Mouse (Mus musculus): ENCODE measurements around the gene Vwa3a. TPM values are rescaled to one million over a fixed set of nuclear protein-coding genes. Genes with fewer than 3 reads are reported as not detected.

The Vwa3a gene
- polyA plus RNA-seq, 1 experiment from 2014 or later = 0.12 TPM

DNA sequence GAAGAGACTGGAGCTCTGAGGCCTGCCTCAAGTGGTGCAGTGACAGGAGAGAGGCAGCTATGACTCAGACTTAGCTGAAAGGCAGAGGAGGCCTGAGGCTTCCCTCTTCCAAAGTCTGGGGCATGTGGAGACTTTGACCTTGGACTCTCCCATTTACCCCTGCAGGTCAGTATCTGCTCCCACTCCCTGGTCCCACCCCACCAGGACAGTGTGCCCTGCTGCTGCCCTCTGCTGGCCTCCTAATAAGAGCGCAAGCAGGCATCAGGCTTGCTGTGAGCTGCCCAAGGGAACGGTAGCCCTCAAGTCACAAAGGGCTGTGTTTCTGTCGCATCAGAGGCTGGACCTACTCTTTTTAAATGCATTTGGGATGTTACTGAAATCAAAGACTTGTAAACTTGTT is 87.3 kb downstream of the Vwa3a start:
- Histone ChIP-seq H3K36me3 (no peaks in the 10 kb centered on the region), H3K27me3 (ENCODE audit: low read depth, poor library complexity, severe bottlenecking) (peaks cover 37% of the 10 kb centered on the region), H3K27ac (replicated peaks) (no peak overlapping the region), H3K4me1 (peaks cover 12% of the 10 kb centered on the region), H3K9me3 (replicated peaks) (no peaks in the 10 kb centered on the region), H3K4me3 (no peak overlapping the region)
- DNase-seq (ENCODE audit: low spot score) = peak; percentile 47
- WGBS = 15% methylated on average over 3 of the region's 3 CpGs

DNA sequence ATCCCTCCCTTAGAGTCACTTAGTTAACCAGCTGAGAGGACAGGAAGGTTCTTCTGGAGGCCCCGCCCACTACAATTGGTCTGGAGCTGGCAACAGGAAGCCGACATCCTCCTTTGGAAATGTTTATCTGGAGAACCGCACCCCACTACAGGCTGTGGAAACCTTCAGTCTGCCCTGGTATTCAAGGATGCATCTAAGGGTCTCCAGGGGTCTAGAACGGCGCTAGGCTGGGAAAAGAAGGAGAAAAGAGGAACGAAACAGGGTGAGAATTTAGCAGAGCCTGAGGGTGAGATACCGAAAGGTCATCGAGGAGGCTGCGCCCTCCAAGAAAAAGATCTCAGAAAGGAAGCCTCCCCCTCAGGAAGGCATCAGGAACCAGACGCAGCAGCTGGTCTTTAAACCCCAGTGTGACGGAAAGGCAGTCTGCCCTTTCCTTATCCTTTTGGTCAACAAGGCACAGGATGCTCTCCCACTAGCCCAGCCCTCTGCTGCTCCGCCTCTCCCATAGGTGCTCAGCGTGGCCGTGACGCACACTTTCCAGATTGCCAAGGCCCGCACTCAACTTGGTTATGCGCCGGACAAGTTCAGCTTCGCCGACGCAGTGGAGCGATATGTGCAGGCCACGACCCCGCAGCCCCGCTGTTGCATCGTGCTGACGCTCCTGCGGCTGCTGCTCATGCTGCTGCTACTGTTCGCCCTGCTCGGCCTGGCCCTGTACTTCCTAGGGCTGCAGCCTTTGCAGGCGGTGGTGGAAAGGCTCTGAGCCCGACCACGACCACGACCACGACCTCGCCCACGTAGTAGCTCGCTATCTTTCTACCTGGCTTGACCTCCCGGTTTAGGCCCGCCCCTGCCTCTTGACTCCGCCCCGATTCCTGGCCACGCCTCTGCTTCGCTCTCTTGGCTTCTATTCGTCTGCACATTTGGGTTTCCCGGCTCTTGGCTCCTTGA is 91.6 kb downstream of the Vwa3a start:
- 1% methylated on average over 46 of the region's 46 CpGs for WGBS
- peaks cover 57% of the 10 kb centered on the region for H3K27me3 ChIP-seq (ENCODE audit: low read depth, poor library complexity, severe bottlenecking)
- DNase-seq (ENCODE audit: low spot score) = peak; percentile 66
- H3K27ac ChIP-seq (replicated peaks) = peak overlapping the region; percentile 67
- H3K4me1 ChIP-seq = peaks cover 20% of the 10 kb centered on the region
- peak overlapping the region; percentile 73 for H3K4me3 ChIP-seq
- H3K9me3 ChIP-seq (replicated peaks) = no peaks in the 10 kb centered on the region
- H3K36me3 ChIP-seq = no peaks in the 10 kb centered on the region

- Histone ChIP-seq H3K4me3 (peak overlapping the region; percentile 61), H3K9me3 (replicated peaks) (no peaks in the 10 kb centered on the region), H3K27me3 (ENCODE audit: low read depth, poor library complexity, severe bottlenecking) (peaks cover 48% of the 10 kb centered on the region), H3K36me3 (no peaks in the 10 kb centered on the region), H3K4me1 (peaks cover 24% of the 10 kb centered on the region), H3K27ac (replicated peaks) (no peak overlapping the region)
- no peak for DNase-seq (ENCODE audit: low spot score)
- WGBS = 55% methylated on average over 6 of the region's 6 CpGs
These were observed 95.3 kb downstream of the Vwa3a start for GRCm38 (mm10) chr7:120834426-120834825.

DNA sequence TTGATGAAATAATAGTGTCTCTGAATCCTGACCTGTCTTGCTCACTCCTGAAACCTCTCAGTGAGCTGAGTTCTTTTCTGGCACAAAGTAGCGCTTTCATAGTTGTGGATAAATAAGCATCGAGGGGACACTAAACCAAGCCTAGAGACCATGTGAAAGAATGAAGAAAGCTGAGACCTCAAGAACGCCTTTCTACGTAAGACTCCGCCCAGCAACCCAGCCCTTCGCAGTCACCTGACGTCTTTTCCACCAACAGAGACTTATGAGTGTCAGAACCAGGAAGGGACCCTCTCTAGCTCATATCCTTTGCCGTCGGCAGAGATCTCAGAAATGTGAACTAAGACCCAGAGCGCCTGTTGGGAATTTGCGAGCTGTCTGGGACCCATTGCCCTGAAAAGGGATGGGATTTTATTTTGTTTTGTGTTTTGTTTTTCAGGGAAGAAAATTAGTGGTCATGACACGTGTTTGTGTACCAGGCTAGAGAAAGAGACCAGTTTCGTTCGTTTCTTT is 95.8 kb downstream of the Vwa3a start:
- Histone ChIP-seq H3K4me3 (peak overlapping the region; percentile 61), H3K27me3 (ENCODE audit: low read depth, poor library complexity, severe bottlenecking) (peaks cover 43% of the 10 kb centered on the region), H3K4me1 (peaks cover 24% of the 10 kb centered on the region), H3K9me3 (replicated peaks) (no peaks in the 10 kb centered on the region), H3K36me3 (no peaks in the 10 kb centered on the region), H3K27ac (replicated peaks) (0 out of 2 replicates have a peak overlapping the region, but pooled peaks have one; percentile 46)
- WGBS = 23% methylated on average over 14 of the region's 14 CpGs
- peak; percentile 72 for DNase-seq (ENCODE audit: low spot score)

- Histone ChIP-seq H3K4me3 (peak overlapping the region; percentile 61), H3K27me3 (ENCODE audit: low read depth, poor library complexity, severe bottlenecking) (peaks cover 35% of the 10 kb centered on the region), H3K9me3 (replicated peaks) (no peaks in the 10 kb centered on the region), H3K27ac (replicated peaks) (peak overlapping the region; percentile 76), H3K4me1 (peaks cover 19% of the 10 kb centered on the region), H3K36me3 (no peaks in the 10 kb centered on the region)
- 2% methylated on average over 41 of the region's 41 CpGs for WGBS
- DNase-seq (ENCODE audit: low spot score) = peak; percentile 90
These were observed 96.6 kb downstream of the Vwa3a start for GRCm38 (mm10) chr7:120835449-120836359.

- Histone ChIP-seq H3K36me3 (no peaks in the 10 kb centered on the region), H3K4me3 (peak overlapping the region; percentile 61), H3K27me3 (ENCODE audit: low read depth, poor library complexity, severe bottlenecking) (peaks cover 28% of the 10 kb centered on the region), H3K4me1 (peaks cover 13% of the 10 kb centered on the region), H3K9me3 (replicated peaks) (no peaks in the 10 kb centered on the region), H3K27ac (replicated peaks) (peak overlapping the region; percentile 76)
- peak; percentile 61 for DNase-seq (ENCODE audit: low spot score)
- 5% methylated on average over 12 of the region's 12 CpGs for WGBS
These were observed 97.2 kb downstream of the Vwa3a start for GRCm38 (mm10) chr7:120836361-120836760.

DNA sequence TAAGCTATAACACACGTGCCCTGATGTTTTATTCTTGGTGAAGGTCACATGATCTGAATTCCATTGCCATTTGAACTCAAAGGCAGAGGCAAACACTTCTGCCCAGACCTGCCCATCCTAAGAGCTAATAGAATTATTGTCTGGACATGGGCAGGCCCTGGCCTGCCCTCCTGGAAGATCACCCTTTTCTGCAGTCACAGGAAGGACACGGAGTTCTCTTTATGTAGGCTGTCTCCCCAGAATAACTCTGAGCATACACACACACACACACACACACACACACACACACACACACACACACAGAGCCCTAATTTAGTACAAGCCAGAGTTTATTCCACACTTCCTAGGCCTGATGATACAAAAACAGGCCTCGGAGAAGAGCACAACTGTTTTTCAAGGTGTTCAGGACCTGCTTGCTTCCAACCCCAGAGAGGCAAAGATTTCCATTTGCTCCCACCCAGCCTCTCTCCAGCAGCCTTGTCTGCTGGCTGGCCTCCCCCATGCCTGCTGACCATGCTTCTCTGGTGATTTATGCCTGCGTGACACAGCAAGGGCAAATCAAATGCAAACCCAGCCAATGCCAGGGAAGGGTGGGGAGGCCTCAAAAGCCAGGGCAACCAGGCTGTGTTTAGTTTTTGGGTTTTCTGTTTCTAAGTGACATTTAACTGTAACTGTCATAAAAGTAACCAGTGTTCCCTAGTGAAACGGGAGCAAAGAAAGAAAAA is 99.5 kb downstream of the Vwa3a start:
- H3K27me3 ChIP-seq (ENCODE audit: low read depth, poor library complexity, severe bottlenecking) = peaks cover 6% of the 10 kb centered on the region
- H3K36me3 ChIP-seq = no peaks in the 10 kb centered on the region
- no peak overlapping the region for H3K4me3 ChIP-seq
- no peak for DNase-seq (ENCODE audit: low spot score)
- no peaks in the 10 kb centered on the region for H3K9me3 ChIP-seq (replicated peaks)
- peaks cover 20% of the 10 kb centered on the region for H3K4me1 ChIP-seq
- H3K27ac ChIP-seq (replicated peaks) = no peak overlapping the region
- WGBS = 89% methylated on average over 5 of the region's 5 CpGs

- no peak for DNase-seq (ENCODE audit: low spot score)
- WGBS = 85% methylated on average over 2 of the region's 2 CpGs
These were observed 100.7 kb downstream of the Vwa3a start for GRCm38 (mm10) chr7:120839786-120840185.

GRCm38 (mm10) chr7:120842345-120843036 is 103.4 kb downstream of the Vwa3a start, which contains the start of gene Eef2k:
Eef2k (plus strand) TSS chr7:120842831.
- H3K4me3 ChIP-seq = peak within 1 kb of the TSS; percentile 66
- peaks cover 33% of the 10 kb centered on the region for H3K27me3 ChIP-seq (ENCODE audit: low read depth, poor library complexity, severe bottlenecking)
- peaks cover 27% of the 10 kb centered on the region for H3K4me1 ChIP-seq
- H3K27ac ChIP-seq (replicated peaks) = peak within 1 kb of the TSS; percentile 87
- 4% methylated on average over 35 of the region's 35 CpGs for WGBS
- peak; percentile 89 for DNase-seq (ENCODE audit: low spot score)
- no peaks in the 10 kb centered on the region for H3K9me3 ChIP-seq (replicated peaks)
- no peaks in the 10 kb centered on the region for H3K36me3 ChIP-seq

More at GRCm38 (mm10) chr7:120839786-120840185, 100.7 kb downstream of the Vwa3a start:
- peaks cover 9% of the 10 kb centered on the region for H3K27me3 ChIP-seq (ENCODE audit: low read depth, poor library complexity, severe bottlenecking)
- no peaks in the 10 kb centered on the region for H3K36me3 ChIP-seq
- H3K9me3 ChIP-seq (replicated peaks) = no peaks in the 10 kb centered on the region
- H3K4me1 ChIP-seq = peaks cover 26% of the 10 kb centered on the region
- no peak overlapping the region for H3K4me3 ChIP-seq
- H3K27ac ChIP-seq (replicated peaks) = no peak overlapping the region

DNA sequence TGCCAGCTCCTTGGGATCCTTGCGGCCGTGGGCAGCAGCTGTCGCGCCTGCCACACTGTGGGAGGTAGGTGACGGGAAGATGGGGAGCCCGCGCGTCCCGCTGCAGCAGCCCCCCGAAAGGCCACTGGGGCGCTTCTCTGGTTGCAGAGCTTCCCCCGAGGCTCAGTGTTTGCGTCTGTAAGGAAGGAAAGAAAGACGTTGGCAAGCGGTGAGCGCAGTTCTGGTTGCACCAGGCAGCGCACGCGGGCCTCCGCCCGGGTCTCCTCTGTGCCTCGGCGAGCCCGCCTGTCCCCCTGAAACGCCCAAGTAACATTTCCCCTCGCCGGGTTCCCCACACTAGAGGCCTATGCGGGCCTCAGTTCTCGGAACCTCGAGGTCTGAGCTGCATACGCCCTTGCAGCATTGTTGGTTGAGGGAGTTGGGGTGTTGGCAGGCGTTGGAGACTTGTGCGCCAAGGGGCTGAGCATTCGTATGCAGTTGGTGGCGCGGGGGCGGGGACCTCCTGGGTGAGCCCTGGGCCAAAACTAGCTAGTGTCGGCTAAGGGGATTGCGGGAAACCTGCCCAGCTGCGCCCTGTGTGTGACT is 104.0 kb downstream of the Vwa3a start:
- WGBS = under 1% methylated on average over 40 of the region's 40 CpGs
- H3K9me3 ChIP-seq (replicated peaks) = no peaks in the 10 kb centered on the region
- H3K27ac ChIP-seq (replicated peaks) = peak overlapping the region; percentile 87
- peaks cover 33% of the 10 kb centered on the region for H3K27me3 ChIP-seq (ENCODE audit: low read depth, poor library complexity, severe bottlenecking)
- DNase-seq (ENCODE audit: low spot score) = peak; percentile 80
- no peaks in the 10 kb centered on the region for H3K36me3 ChIP-seq
- peaks cover 27% of the 10 kb centered on the region for H3K4me1 ChIP-seq
- peak overlapping the region; percentile 66 for H3K4me3 ChIP-seq

- DNase-seq (ENCODE audit: low spot score) = no peak
- under 1% methylated on average over 16 of the region's 16 CpGs for WGBS
- Histone ChIP-seq H3K27ac (replicated peaks) (peak overlapping the region; percentile 87), H3K4me1 (peaks cover 27% of the 10 kb centered on the region), H3K9me3 (replicated peaks) (no peaks in the 10 kb centered on the region), H3K4me3 (peak overlapping the region; percentile 66), H3K36me3 (no peaks in the 10 kb centered on the region), H3K27me3 (ENCODE audit: low read depth, poor library complexity, severe bottlenecking) (peaks cover 33% of the 10 kb centered on the region)
These were observed 104.8 kb downstream of the Vwa3a start for GRCm38 (mm10) chr7:120843852-120844435.
